Mouse (Mus musculus) heart, embryonic 12.5 days (tissue): ENCODE measurements around the gene Kctd6. TPM values are rescaled to one million over a fixed set of nuclear protein-coding genes. Genes with fewer than 3 reads are reported as not detected.
"Not testable (repeated sequence)": the region's sequence is repeated elsewhere in the genome, so short reads cannot be mapped to it uniquely, and the experiment has no call there.

ENCODE experiments used
- ATAC-seq: fragments of 200-750 bp; cut with Nextera tagmentation; 2 replicates; pipeline ENCODE4 v1.8.0; 2017; ENCODE audit warnings: moderate TSS enrichment, moderate library complexity; ENCODE audit not compliant: insufficient number of reproducible peaks, low FRiP score
- H3K27ac ChIP-seq: fragments of 300-500 bp; sonication (generic); 2 replicates; pipeline ENCODE4 v1.5.1; 2016; ENCODE audit warnings: mild to moderate bottlenecking, moderate library complexity; ENCODE audit not compliant: poor library complexity, severe bottlenecking
- H3K27me3 ChIP-seq: fragments of 300-500 bp; sonication (generic); replicated peaks from 2 replicates; pipeline ENCODE4 v1.6.1; 2016; ENCODE audit warnings: mild to moderate bottlenecking, moderate library complexity
- H3K36me3 ChIP-seq: fragments of 300-500 bp; sonication (generic); 2 replicates; pipeline ENCODE4 v1.6.1; 2016; ENCODE audit warnings: mild to moderate bottlenecking, moderate library complexity
- H3K4me1 ChIP-seq: fragments of 300-500 bp; sonication (generic); replicated peaks from 2 replicates; pipeline ENCODE4 v1.6.1; 2016; ENCODE audit warnings: mild to moderate bottlenecking
- H3K4me2 ChIP-seq: fragments of 300-500 bp; sonication (generic); 2 replicates; pipeline ENCODE4 v1.6.1; 2016; ENCODE audit warnings: mild to moderate bottlenecking, moderate library complexity
- H3K4me3 ChIP-seq: fragments of 300-500 bp; sonication (generic); 2 replicates; pipeline ENCODE4 v1.5.1; 2016; ENCODE audit warnings: mild to moderate bottlenecking
- H3K9ac ChIP-seq: fragments of 300-500 bp; sonication (generic); 2 replicates; pipeline ENCODE4 v1.6.1; 2016; ENCODE audit warnings: mild to moderate bottlenecking, moderate library complexity
- H3K9me3 ChIP-seq: fragments of 300-500 bp; sonication (generic); replicated peaks from 2 replicates; pipeline ENCODE4 v1.6.1; 2016; ENCODE audit warnings: mild to moderate bottlenecking, moderate library complexity
- WGBS: fragments of 180-500 bp; shearing (Covaris S2); methylation state at CpG from one replicate; pipeline ENCODE4 v1.1.7; 2016; 5-methylcytosine and 5-hydroxymethylcytosine counted together
- polyA plus RNA-seq: library from polyadenylated mRNA; unstranded; fragments of >200 nt; fragmentation: Nextera tagmentation; extraction: Ambion mirVana; gene quantifications from 2 replicates; pipeline ENCODE4 v1.2.1, GENCODE M21; 2016

Gene Kctd6
- polyA plus RNA-seq, 1 experiment from 2014 or later, result 10.9 TPM

- 0 out of 2 replicates have a peak, but pooled peaks have one; percentile 24 for ATAC-seq
- H3K4me3 ChIP-seq, result no peak overlapping the region
- no peaks in the 10 kb centered on the region for H3K36me3 ChIP-seq
- no peak overlapping the region for H3K4me2 ChIP-seq
- no peaks in the 10 kb centered on the region for H3K9me3 ChIP-seq
- H3K27me3 ChIP-seq, result peaks cover 11% of the 10 kb centered on the region
- peaks cover 5% of the 10 kb centered on the region; the same call in 1 of the 2 replicates for H3K4me1 ChIP-seq
- no peak overlapping the region for H3K9ac ChIP-seq
- WGBS, result 55% methylated on average over 7 of the region's 7 CpGs
- H3K27ac ChIP-seq, result no peak overlapping the region
Observed at GRCm38 (mm10) chr14:8255076-8255729, 41.3 kb downstream of the Kctd6 start.

GRCm38 (mm10) chr14:8256072-8256471 lies 42.1 kb downstream of the Kctd6 start:
- Histone ChIP-seq H3K9me3 (no peaks in the 10 kb centered on the region), H3K4me1 (peaks cover 5% of the 10 kb centered on the region; the same call in 1 of the 2 replicates), H3K27me3 (peaks cover 11% of the 10 kb centered on the region), H3K9ac (no peak overlapping the region), H3K4me3 (no peak overlapping the region), H3K36me3 (no peaks in the 10 kb centered on the region), H3K27ac (no peak overlapping the region), H3K4me2 (no peak overlapping the region)
- ATAC-seq, result no peak
- WGBS, result 58% methylated on average over 6 of the region's 6 CpGs

- H3K4me2 ChIP-seq, result no peak overlapping the region
- peaks cover 11% of the 10 kb centered on the region for H3K27me3 ChIP-seq
- no peak overlapping the region for H3K27ac ChIP-seq
- no peak for ATAC-seq
- H3K4me3 ChIP-seq, result no peak overlapping the region
- no peaks in the 10 kb centered on the region for H3K9me3 ChIP-seq
- no peaks in the 10 kb centered on the region for H3K36me3 ChIP-seq
- H3K9ac ChIP-seq, result no peak overlapping the region
- H3K4me1 ChIP-seq, result peaks cover 5% of the 10 kb centered on the region; the same call in 1 of the 2 replicates
- WGBS, result 70% methylated on average over 5 of the region's 5 CpGs
Observed at GRCm38 (mm10) chr14:8256881-8257280, 42.9 kb downstream of the Kctd6 start.

- Histone ChIP-seq H3K4me3 (no peak overlapping the region), H3K27me3 (peaks cover 10% of the 10 kb centered on the region), H3K36me3 (no peaks in the 10 kb centered on the region), H3K9ac (no peak overlapping the region), H3K4me1 (peaks cover 5% of the 10 kb centered on the region; the same call in 1 of the 2 replicates), H3K4me2 (no peak overlapping the region), H3K27ac (no peak overlapping the region), H3K9me3 (no peaks in the 10 kb centered on the region)
- 47% methylated on average over 7 of the region's 7 CpGs for WGBS
- ATAC-seq, result no peak
Observed at GRCm38 (mm10) chr14:8257521-8258334, 43.8 kb downstream of the Kctd6 start.

GRCm38 (mm10) chr14:8258335-8258627 lies 44.3 kb downstream of the Kctd6 start:
- no peaks in the 10 kb centered on the region for H3K36me3 ChIP-seq
- H3K27me3 ChIP-seq, result peaks cover 7% of the 10 kb centered on the region
- H3K9me3 ChIP-seq, result no peaks in the 10 kb centered on the region
- peaks cover 5% of the 10 kb centered on the region; the same call in 1 of the 2 replicates for H3K4me1 ChIP-seq
- H3K9ac ChIP-seq, result no peak overlapping the region
- ATAC-seq, result no peak
- 33% methylated on average over 3 of the region's 3 CpGs for WGBS
- no peak overlapping the region for H3K4me2 ChIP-seq
- no peak overlapping the region for H3K27ac ChIP-seq
- H3K4me3 ChIP-seq, result no peak overlapping the region

- Histone ChIP-seq H3K9me3 (no peaks in the 10 kb centered on the region), H3K4me1 (peaks cover 5% of the 10 kb centered on the region; the same call in 1 of the 2 replicates), H3K9ac (no peak overlapping the region), H3K27me3 (peaks cover 7% of the 10 kb centered on the region), H3K36me3 (no peaks in the 10 kb centered on the region), H3K4me3 (no peak overlapping the region), H3K27ac (no peak overlapping the region), H3K4me2 (no peak overlapping the region)
- no peak for ATAC-seq
- 70% methylated on average over 3 of the region's 3 CpGs for WGBS
Observed at GRCm38 (mm10) chr14:8258752-8259151, 44.8 kb downstream of the Kctd6 start.

GRCm38 (mm10) chr14:8259166-8259565 lies 45.2 kb downstream of the Kctd6 start, which contains the start of gene Acox2:
Gene Acox2 (minus strand): TSS chr14:8259353.
- Histone ChIP-seq H3K4me2 (no peak within 1 kb of the TSS), H3K9me3 (no peaks in the 10 kb centered on the region), H3K27me3 (peaks cover 5% of the 10 kb centered on the region), H3K4me1 (peaks cover 5% of the 10 kb centered on the region; the same call in 1 of the 2 replicates), H3K36me3 (no peaks in the 10 kb centered on the region), H3K9ac (no peak within 1 kb of the TSS), H3K4me3 (no peak within 1 kb of the TSS), H3K27ac (no peak within 1 kb of the TSS)
- ATAC-seq, result no peak
- 77% methylated on average over 3 of the region's 3 CpGs for WGBS

- Histone ChIP-seq H3K4me2 (no peak overlapping the region), H3K9ac (no peak overlapping the region), H3K4me3 (no peak overlapping the region), H3K27ac (no peak overlapping the region), H3K27me3 (no peaks in the 10 kb centered on the region; the same call in 1 of the 2 replicates), H3K9me3 (no peaks in the 10 kb centered on the region), H3K36me3 (no peaks in the 10 kb centered on the region), H3K4me1 (peaks cover 5% of the 10 kb centered on the region; the same call in 1 of the 2 replicates)
- ATAC-seq, result no peak
- WGBS, result 78% methylated on average over 5 of the region's 5 CpGs
Observed at GRCm38 (mm10) chr14:8260214-8260613, 46.3 kb downstream of the Kctd6 start.

- H3K4me1 ChIP-seq, result peaks cover 5% of the 10 kb centered on the region; the same call in 1 of the 2 replicates
- H3K27me3 ChIP-seq, result no peaks in the 10 kb centered on the region; the same call in 1 of the 2 replicates
- WGBS, result 47% methylated on average over 1 of the region's 1 CpGs
- H3K4me3 ChIP-seq, result no peak overlapping the region
- no peak overlapping the region for H3K9ac ChIP-seq
- no peak overlapping the region for H3K4me2 ChIP-seq
- no peaks in the 10 kb centered on the region for H3K36me3 ChIP-seq
- no peaks in the 10 kb centered on the region for H3K9me3 ChIP-seq
- no peak overlapping the region for H3K27ac ChIP-seq
- ATAC-seq, result no peak
Observed at GRCm38 (mm10) chr14:8262242-8262641, 48.3 kb downstream of the Kctd6 start.

- H3K27me3 ChIP-seq, result no peaks in the 10 kb centered on the region
- 98% methylated on average over 1 of the region's 1 CpGs for WGBS
- no peak overlapping the region for H3K9ac ChIP-seq
- H3K4me3 ChIP-seq, result no peak overlapping the region
- H3K4me2 ChIP-seq, result no peak overlapping the region
- no peak overlapping the region for H3K27ac ChIP-seq
- no peaks in the 10 kb centered on the region for H3K9me3 ChIP-seq
- no peak for ATAC-seq
- H3K36me3 ChIP-seq, result no peaks in the 10 kb centered on the region
- H3K4me1 ChIP-seq, result no peaks in the 10 kb centered on the region
Observed at GRCm38 (mm10) chr14:8264378-8264777, 50.4 kb downstream of the Kctd6 start.

GRCm38 (mm10) chr14:8271281-8271680 lies 57.3 kb downstream of the Kctd6 start:
- not testable (repeated sequence) for H3K9me3 ChIP-seq, H3K4me2 ChIP-seq, H3K36me3 ChIP-seq, H3K27ac ChIP-seq, ATAC-seq, H3K4me3 ChIP-seq, H3K27me3 ChIP-seq, H3K4me1 ChIP-seq, H3K9ac ChIP-seq
- 73% methylated on average over 8 of the region's 8 CpGs for WGBS
